Mouse (Mus musculus) erythroid progenitor cell, adult 5-6 weeks (primary cell): Measurements from ENCODE around the gene Aars2. TPM values are rescaled to one million over a fixed set of nuclear protein-coding genes. Genes with fewer than 3 reads are reported as not detected.

Source experiments
- ATAC-seq: replicated peaks from 2 replicates; pipeline ENCODE4 v1.8.0; 2016; ENCODE audit warnings: moderate number of reproducible peaks, mild to moderate bottlenecking, moderate TSS enrichment, inconsistent platforms; ENCODE audit not compliant: poor library complexity, low FRiP score, severe bottlenecking
- total RNA-seq, 2 experiments: library from RNA; stranded (forward) in 1 of 2; stranded (reverse) in 1 of 2; fragments of 150-400 nt in 1 of 2; fragments of 186-747, 209-891 nt in 1 of 2; gene quantifications; 2 replicates each; pipeline versions ENCODE4 v1.2.3 to v1.2.4; 2015 to 2017; ENCODE audit warnings: low replicate concordance in 2 of 2

Aars2 gene
- total RNA-seq, 2 experiments from 2014 or later, result 0.42 to 0.76 TPM

- ATAC-seq, result no peak
Measured at GRCm38 (mm10) chr17:45536264-45536663, 29.6 kb downstream of the Aars2 start.

- no peak for ATAC-seq
Measured at GRCm38 (mm10) chr17:45538394-45538793, 31.8 kb downstream of the Aars2 start.

GRCm38 (mm10) chr17:45539664-45540063 is 33.0 kb downstream of the Aars2 start:
- ATAC-seq, result no peak

- no peak for ATAC-seq
Measured at GRCm38 (mm10) chr17:45542129-45542528, 35.5 kb downstream of the Aars2 start.

- no peak for ATAC-seq
Measured at GRCm38 (mm10) chr17:45542705-45543104, 36.1 kb downstream of the Aars2 start.

GRCm38 (mm10) chr17:45543115-45543514 is 36.5 kb downstream of the Aars2 start:
- no peak for ATAC-seq

- ATAC-seq, result 0 out of 2 replicates have a peak, but pooled peaks have one; percentile 13
Measured at GRCm38 (mm10) chr17:45544001-45544872, 37.6 kb downstream of the Aars2 start.

- ATAC-seq, result no peak
Measured at GRCm38 (mm10) chr17:45544873-45545277, 38.2 kb downstream of the Aars2 start.

GRCm38 (mm10) chr17:45545278-45545961 is 38.8 kb downstream of the Aars2 start:
- ATAC-seq, result no peak

GRCm38 (mm10) chr17:45546941-45547340 is 40.3 kb downstream of the Aars2 start:
- no peak for ATAC-seq

- ATAC-seq, result no peak
Measured at GRCm38 (mm10) chr17:45547461-45548190, 41.0 kb downstream of the Aars2 start.

GRCm38 (mm10) chr17:45548541-45549512 is 42.2 kb downstream of the Aars2 start:
- ATAC-seq, result no peak

GRCm38 (mm10) chr17:45549617-45550181 is 43.1 kb downstream of the Aars2 start, which contains the start of gene Tmem151b:
Tmem151b (minus strand) TSS chr17:45549677.
- ATAC-seq, result no peak

- ATAC-seq, result no peak
Measured at GRCm38 (mm10) chr17:45550253-45550652, 43.6 kb downstream of the Aars2 start.

GRCm38 (mm10) chr17:45551249-45551796 is 44.7 kb downstream of the Aars2 start:
- no peak for ATAC-seq

- ATAC-seq, result peak; percentile 62
Measured at GRCm38 (mm10) chr17:45551816-45552451, 45.3 kb downstream of the Aars2 start.

- ATAC-seq, result no peak
Measured at GRCm38 (mm10) chr17:45553065-45553464, 46.4 kb downstream of the Aars2 start.

- ATAC-seq, result no peak
Measured at GRCm38 (mm10) chr17:45554420-45554819, 47.8 kb downstream of the Aars2 start.
